Mouse (Mus musculus) inflammation-experienced regulatory T-cells, adult 6 months (primary cell): ENCODE measurements at regions not wholly inside any gene's neighbourhood (a gene's known extent, or its start where the extent isn't known, plus 50 kb on each side); places are given as distances from the start of the nearest gene placed in this dataset.
"Not testable (repeated sequence)": the region's sequence is repeated elsewhere in the genome, so short reads cannot be mapped to it uniquely, and the experiment has no call there.

Experiments
- ATAC-seq: one replicate; pipeline ENCODE4 v1.8.0; 2017

DNA sequence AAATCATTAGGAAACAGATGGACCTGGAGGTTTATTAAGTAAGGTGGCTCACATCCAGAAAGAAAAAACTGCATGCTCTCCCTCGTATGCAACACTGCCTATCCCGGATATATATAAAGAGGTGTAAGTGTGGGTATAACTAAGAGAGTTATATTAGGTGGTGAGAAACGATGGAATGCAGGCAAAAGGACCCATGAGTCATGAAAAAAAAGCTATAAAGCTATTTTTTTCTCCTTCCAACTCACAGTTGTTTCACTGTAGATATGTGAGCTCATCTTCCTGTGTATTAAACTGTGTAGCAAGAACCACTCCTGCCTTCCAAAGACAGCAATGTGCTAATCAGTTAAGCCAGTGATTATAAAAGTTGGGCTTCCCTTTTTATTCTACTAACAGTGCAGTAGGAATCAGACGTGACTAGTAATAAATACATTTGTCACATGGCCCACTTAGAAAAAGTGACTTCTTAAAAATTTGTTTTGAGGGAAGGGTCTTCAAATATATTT lies 51.4 kb upstream of the Bdh1 start:
- not testable (repeated sequence) for ATAC-seq

DNA sequence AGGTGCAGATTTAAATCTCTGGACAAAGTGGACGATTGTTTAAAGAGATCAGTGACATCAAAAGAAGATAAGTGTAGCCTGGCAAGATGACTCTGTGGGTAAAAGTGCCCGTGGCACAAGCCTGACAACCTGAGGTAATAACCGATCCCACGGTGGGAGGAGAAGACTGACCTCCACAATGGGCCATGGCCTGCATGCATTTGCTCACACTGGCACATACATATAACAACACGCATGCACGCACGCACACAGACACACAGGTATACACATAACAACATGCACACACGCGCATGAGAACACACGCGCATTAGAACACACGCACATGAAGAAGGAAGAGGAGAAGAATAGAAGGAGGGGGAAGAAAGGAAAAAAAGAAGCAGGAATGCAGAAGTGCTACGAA lies 52.2 kb upstream of the Bdh1 start:
- ATAC-seq: no peak

- ATAC-seq: no peak
Measured at GRCm38 (mm10) chr16:31367521-31368245, 53.1 kb upstream of the Apod start.

GRCm38 (mm10) chr16:31366033-31366432 lies 51.4 kb upstream of the Apod start:
- peak; percentile 25 for ATAC-seq

DNA sequence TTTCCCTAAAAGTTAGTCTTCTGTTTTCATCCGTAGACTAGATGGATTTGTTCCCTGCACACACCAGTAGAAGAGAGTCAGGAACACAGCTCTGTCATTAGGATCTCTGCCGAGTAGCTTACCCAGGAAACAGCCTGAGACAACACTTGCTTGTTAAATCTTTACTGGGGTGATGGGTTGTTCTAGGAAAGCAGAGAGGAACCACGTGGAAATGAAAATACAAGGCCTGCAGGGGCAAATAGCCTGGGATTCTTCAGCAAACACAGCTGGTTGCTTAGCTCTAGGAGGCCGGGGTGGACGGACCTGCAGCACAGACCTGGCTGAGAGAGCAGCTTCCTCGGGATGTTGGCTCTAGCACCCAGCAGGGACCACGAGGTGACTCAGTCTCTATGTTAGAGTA lies 49.9 kb upstream of the Apod start:
- ATAC-seq: no peak
